Mouse (Mus musculus) midbrain, embryonic 10.5 days (tissue): ENCODE measurements at regions not wholly inside any gene's neighbourhood (a gene's known extent, or its start where the extent isn't known, plus 50 kb on each side); places are given as distances from the start of the nearest gene placed in this dataset.

ENCODE experiments used
- DNase-seq: peaks from one replicate; pipeline ENCODE4 v3.0.0-alpha.2; 2017; ENCODE audit warnings: low spot score
- H3K27ac ChIP-seq: fragments of 300-500 bp; sonication (generic); replicated peaks from 2 replicates; pipeline ENCODE4 v1.5.1; 2016; ENCODE audit warnings: mild to moderate bottlenecking
- H3K27me3 ChIP-seq: fragments of 300-500 bp; sonication (generic); 2 replicates; pipeline ENCODE4 v1.6.1; 2016; ENCODE audit warnings: low read depth, mild to moderate bottlenecking; ENCODE audit not compliant: poor library complexity, severe bottlenecking
- H3K36me3 ChIP-seq: fragments of 300-500 bp; sonication (generic); 2 replicates; pipeline ENCODE4 v1.6.1; 2016; ENCODE audit warnings: mild to moderate bottlenecking, moderate library complexity
- H3K4me1 ChIP-seq: fragments of 300-500 bp; sonication (generic); 2 replicates; pipeline ENCODE4 v1.6.1; 2016
- H3K4me3 ChIP-seq: fragments of 300-500 bp; sonication (generic); 2 replicates; pipeline ENCODE4 v1.5.1; 2016; ENCODE audit warnings: mild to moderate bottlenecking, moderate library complexity
- H3K9me3 ChIP-seq: fragments of 300-500 bp; sonication (generic); replicated peaks from 2 replicates; pipeline ENCODE4 v1.6.1; 2016; ENCODE audit warnings: mild to moderate bottlenecking
- WGBS: fragments of 180-500 bp; shearing (Covaris S2); methylation state at CpG from one replicate; pipeline ENCODE4 v1.1.7; 2016; 5-methylcytosine and 5-hydroxymethylcytosine counted together

DNA sequence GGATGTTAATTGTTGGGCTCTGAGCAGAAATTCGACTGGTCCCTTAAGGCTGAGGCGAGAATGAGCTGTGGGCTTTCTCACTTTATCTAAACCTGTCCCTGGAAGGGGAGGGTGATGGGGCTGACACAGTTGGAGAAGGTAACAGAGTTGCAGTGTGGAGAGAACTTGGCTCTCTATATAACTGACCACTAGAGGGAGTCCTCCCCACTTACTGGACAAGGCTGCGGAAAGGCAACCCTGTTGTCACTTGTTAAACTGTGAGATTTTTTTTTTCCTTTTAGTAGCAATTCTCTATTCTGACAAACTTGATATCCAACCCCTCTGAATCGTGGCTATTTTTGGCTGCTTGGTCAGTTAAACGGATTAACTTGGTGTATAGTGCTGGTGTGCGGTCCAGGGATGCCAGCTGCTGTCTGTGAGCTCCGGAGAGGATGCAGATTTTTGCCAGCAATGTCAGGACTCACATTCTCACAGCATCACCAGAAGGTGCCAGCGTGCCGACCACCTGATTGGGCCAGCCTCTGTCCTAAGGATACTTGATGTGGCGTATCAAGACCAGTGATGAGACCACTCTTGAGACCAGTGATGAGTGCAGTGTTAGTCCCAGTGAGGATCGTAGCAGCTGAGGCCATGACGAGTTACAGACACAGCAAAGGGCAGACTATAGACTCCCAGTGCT, 85.8 kb upstream of the Fam174b start:
- H3K9me3 ChIP-seq, result peaks cover 8% of the 10 kb centered on the region; the same call in 1 of the 2 replicates
- 0 out of 2 replicates have a peak, but pooled peaks cover 4% of the 10 kb centered on the region for H3K27me3 ChIP-seq
- H3K4me3 ChIP-seq, result no peak overlapping the region
- DNase-seq, result peak; percentile 37
- H3K36me3 ChIP-seq, result no peaks in the 10 kb centered on the region
- WGBS, result 43% methylated on average over 12 of the region's 12 CpGs
- H3K27ac ChIP-seq, result no peak overlapping the region
- H3K4me1 ChIP-seq, result no peaks in the 10 kb centered on the region

DNA sequence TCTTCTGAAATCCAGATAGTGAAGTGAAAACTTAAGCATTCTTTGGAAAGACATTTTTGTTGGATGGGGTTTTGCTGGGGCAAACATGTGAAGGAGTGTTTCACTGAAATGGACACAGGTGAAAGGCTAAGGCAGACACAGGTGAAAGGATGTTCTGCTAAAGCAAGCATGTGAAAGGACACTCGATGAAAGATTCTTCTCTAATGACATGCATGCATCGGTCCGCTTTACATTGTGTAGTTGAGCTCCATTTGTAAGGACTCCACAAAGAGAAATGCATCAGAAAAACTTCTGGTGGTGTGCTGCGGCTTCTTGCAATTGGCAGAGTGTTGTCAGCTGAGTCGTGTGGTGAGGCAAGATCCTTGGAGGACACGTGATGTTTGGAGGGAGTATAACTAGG, 89.2 kb upstream of the Fam174b start:
- no peak overlapping the region for H3K27ac ChIP-seq
- no peak overlapping the region for H3K4me3 ChIP-seq
- peaks cover 6% of the 10 kb centered on the region for H3K4me1 ChIP-seq
- WGBS, result 92% methylated on average over 6 of the region's 6 CpGs
- DNase-seq, result no peak
- H3K36me3 ChIP-seq, result no peaks in the 10 kb centered on the region
- 0 out of 2 replicates have a peak, but pooled peaks cover 4% of the 10 kb centered on the region for H3K27me3 ChIP-seq
- peaks cover 8% of the 10 kb centered on the region; the same call in 1 of the 2 replicates for H3K9me3 ChIP-seq

DNA sequence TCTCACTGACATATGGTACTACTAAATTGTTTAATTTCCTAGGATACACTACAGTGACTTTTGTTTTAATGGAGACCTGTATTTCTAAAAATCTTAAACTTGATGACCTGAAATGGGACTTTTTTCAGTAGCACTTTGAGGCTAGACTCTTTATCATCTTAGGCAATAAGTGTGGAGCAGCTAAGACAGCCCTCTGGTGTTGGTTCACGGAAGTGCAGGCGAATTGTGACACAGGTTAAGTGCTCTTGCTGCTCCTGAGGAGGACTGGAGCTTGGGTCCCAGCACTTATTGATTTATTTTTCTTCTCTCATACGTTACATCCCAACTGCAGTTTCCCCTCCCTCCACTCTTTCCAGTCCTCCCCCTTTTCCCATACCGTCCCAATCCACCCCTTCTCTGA, 92.1 kb upstream of the Fam174b start:
- peaks cover 30% of the 10 kb centered on the region for H3K4me1 ChIP-seq
- H3K9me3 ChIP-seq, result peaks cover 8% of the 10 kb centered on the region; the same call in 1 of the 2 replicates
- peak; percentile 78 for DNase-seq
- H3K36me3 ChIP-seq, result no peaks in the 10 kb centered on the region
- 36% methylated on average over 4 of the region's 4 CpGs for WGBS
- no peak overlapping the region for H3K27ac ChIP-seq
- peaks cover 7% of the 10 kb centered on the region; the same call in 1 of the 2 replicates for H3K27me3 ChIP-seq
- no peak overlapping the region for H3K4me3 ChIP-seq

DNA sequence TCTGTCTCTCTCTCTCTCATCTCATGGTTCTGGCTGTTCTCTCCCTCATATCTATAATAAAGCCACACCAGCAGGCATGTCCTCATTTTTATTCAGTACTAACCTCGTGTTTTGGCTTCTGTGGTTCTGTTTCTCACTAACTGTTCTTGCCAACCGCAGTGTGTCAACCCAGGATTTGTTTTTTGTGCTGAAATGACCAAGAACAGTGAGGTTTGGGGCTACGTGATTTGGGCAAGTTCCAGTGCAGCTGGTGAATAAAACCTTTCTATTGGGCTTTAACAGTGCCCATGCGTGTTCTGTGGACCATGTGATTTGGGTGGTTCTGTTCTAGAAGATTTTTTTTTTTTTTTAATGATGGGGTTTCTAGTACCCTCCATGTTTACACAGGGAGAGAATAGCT, 93.0 kb upstream of the Fam174b start:
- Histone ChIP-seq H3K27ac (no peak overlapping the region), H3K36me3 (no peaks in the 10 kb centered on the region), H3K4me1 (peaks cover 30% of the 10 kb centered on the region), H3K4me3 (no peak overlapping the region), H3K27me3 (peaks cover 7% of the 10 kb centered on the region; the same call in 1 of the 2 replicates), H3K9me3 (peaks cover 8% of the 10 kb centered on the region; the same call in 1 of the 2 replicates)
- 84% methylated on average over 4 of the region's 4 CpGs for WGBS
- DNase-seq, result no peak

DNA sequence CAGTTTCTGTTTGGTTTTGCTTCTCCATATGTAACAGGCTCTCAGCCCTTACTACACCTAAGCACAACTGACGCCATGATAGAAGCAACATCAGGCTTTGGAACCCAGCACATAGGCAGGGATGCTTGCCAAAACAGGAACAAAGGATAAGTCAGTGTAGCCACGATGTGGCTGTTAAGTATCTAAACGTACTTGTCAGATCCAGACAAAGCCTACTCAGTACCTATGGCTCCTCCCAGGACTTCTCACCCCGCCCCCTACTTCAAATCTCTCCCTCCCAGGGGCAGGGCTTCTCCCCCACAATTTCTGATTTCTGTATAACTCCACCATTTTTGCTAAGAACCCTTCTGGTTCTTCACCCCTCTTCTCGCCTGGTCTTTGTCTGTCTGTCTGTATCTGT, 93.4 kb upstream of the Fam174b start:
- peaks cover 30% of the 10 kb centered on the region for H3K4me1 ChIP-seq
- DNase-seq, result no peak
- H3K4me3 ChIP-seq, result no peak overlapping the region
- WGBS, result 73% methylated on average over 5 of the region's 5 CpGs
- H3K27me3 ChIP-seq, result peaks cover 7% of the 10 kb centered on the region; the same call in 1 of the 2 replicates
- no peak overlapping the region for H3K27ac ChIP-seq
- no peaks in the 10 kb centered on the region for H3K36me3 ChIP-seq
- H3K9me3 ChIP-seq, result peaks cover 8% of the 10 kb centered on the region; the same call in 1 of the 2 replicates

DNA sequence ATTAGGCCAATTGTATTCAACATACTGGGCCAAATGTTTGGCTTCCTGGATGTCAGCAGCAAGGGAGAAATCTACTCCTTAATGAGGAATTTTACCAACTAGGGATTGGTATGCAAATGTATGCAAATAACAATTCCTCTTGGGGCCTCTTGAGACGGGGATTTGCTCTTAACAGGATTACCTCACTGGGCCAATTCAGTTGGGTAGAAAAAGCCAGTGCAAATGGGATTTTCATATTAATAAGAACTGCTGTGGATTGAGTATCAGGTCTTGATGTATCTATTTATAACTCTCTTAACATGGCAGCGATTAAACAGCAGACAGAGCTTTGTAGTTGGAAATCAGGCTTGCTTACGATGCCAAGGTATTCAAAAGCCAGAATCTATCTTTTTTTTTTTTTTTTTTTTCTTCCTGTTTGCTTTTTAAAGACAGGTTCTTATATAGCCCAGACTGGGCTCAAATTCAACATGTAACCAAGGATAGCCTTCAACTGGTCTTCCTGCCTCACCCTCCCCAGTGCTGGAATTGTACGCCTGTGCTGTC, 95.7 kb upstream of the Fam174b start:
- Histone ChIP-seq H3K27me3 (peaks cover 26% of the 10 kb centered on the region), H3K4me3 (no peak overlapping the region), H3K36me3 (no peaks in the 10 kb centered on the region), H3K27ac (peak overlapping the region; percentile 38; the same call in 1 of the 2 replicates), H3K4me1 (peaks cover 30% of the 10 kb centered on the region), H3K9me3 (no peaks in the 10 kb centered on the region)
- DNase-seq, result no peak
- WGBS, result 35% methylated on average over 4 of the region's 4 CpGs

DNA sequence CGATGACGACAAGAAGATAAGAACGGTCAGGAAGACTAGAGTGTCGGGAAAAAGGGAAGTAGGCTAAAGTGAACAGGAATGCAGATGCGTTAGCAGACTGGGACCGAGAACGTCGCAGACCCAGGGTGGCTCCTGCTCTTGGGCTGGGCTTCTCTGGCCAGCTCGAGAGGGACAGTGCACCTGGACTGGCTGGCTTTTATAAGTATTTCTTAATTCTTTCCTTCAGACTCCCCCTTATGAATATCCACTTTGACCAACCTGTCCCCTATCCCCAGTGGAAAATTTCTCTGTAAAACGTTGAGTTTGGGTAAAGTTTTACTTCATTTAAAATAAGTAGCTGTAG, 96.1 kb upstream of the Fam174b start:
- Histone ChIP-seq H3K4me3 (no peak overlapping the region), H3K9me3 (no peaks in the 10 kb centered on the region), H3K27ac (no peak overlapping the region; the same call in 1 of the 2 replicates), H3K36me3 (no peaks in the 10 kb centered on the region), H3K4me1 (peaks cover 30% of the 10 kb centered on the region), H3K27me3 (peaks cover 30% of the 10 kb centered on the region)
- no peak for DNase-seq
- 55% methylated on average over 10 of the region's 10 CpGs for WGBS

DNA sequence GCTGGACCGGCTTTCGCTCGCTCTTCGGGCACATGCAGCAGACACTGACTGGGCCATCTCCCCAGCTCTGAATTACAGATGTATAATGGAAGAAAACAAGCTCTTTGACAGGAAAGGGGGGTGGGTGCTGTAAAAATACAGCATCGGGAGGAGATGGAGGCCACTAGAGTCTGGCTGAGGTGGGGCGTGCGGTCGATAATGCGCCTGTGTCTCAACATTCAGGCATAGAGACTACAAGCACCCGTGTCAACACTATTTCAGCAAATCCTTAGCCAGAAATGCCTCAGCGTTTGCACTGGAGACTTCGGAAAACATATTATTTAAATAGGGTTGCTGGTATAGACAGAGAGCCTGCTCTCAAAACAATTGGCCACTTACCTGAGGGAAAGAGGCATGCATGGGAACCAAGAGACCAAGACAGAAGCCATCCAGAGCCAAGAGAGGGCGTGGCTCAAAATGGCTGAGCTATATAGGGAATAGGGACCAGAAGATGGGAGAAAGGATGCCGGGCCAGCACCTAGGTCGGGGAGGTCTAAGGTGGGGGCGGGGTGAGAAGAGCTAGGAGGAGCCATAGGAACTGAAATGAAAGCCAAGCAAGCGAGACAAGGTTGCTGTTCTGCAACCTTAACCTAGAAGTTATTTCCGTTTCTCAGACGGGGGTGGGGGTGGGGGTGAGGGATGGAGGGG, 96.7 kb upstream of the Fam174b start:
- DNase-seq, result no peak
- Histone ChIP-seq H3K4me1 (peaks cover 30% of the 10 kb centered on the region), H3K27me3 (peaks cover 30% of the 10 kb centered on the region), H3K27ac (no peak overlapping the region), H3K4me3 (no peak overlapping the region), H3K9me3 (no peaks in the 10 kb centered on the region), H3K36me3 (no peaks in the 10 kb centered on the region)
- WGBS, result 82% methylated on average over 19 of the region's 19 CpGs

DNA sequence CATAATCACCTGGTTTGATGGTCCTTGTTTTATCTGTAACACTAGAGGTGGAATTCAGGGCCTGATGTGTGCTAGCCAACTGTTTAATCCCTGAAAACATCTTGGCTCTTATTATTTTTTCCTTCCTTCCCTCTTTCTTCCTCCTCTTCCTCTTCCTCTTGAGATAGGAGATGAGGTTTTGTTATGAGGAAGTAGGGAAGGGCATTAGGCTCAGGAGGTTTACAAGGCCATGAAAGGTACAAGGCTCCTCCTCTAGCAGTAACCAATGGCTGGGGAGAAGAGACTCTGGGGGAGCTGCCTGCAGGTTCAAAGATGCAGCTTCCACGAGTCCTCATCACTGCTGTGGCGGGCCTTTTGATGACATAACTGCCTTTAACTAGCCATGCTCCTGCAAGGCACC, 98.6 kb upstream of the Chd2 start:
- Histone ChIP-seq H3K27me3 (peaks cover 48% of the 10 kb centered on the region), H3K36me3 (no peaks in the 10 kb centered on the region), H3K9me3 (no peaks in the 10 kb centered on the region), H3K27ac (no peak overlapping the region), H3K4me1 (peaks cover 42% of the 10 kb centered on the region), H3K4me3 (no peak overlapping the region)
- DNase-seq, result no peak
- WGBS, result 61% methylated on average over 2 of the region's 2 CpGs

DNA sequence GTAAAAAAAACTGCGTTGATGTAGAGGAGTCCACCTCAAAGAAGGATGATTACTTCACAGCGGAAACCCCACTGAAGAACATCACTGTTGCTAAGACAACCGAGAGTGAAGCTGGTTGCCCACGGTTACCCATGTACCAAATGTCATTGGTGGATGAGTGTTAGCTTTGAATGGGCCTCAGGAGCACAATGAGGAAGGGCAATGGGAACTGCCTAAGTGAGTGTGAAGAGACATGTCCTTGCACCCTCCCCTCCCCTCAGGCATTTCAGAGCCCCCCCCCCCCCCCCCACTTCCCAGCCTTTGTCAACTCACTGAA, 96.1 kb upstream of the Chd2 start:
- no peaks in the 10 kb centered on the region for H3K36me3 ChIP-seq
- peaks cover 20% of the 10 kb centered on the region for H3K4me1 ChIP-seq
- H3K27me3 ChIP-seq, result peaks cover 45% of the 10 kb centered on the region
- WGBS, result 41% methylated on average over 4 of the region's 4 CpGs
- H3K27ac ChIP-seq, result no peak overlapping the region
- no peak overlapping the region for H3K4me3 ChIP-seq
- H3K9me3 ChIP-seq, result no peaks in the 10 kb centered on the region
- DNase-seq, result peak; percentile 67

DNA sequence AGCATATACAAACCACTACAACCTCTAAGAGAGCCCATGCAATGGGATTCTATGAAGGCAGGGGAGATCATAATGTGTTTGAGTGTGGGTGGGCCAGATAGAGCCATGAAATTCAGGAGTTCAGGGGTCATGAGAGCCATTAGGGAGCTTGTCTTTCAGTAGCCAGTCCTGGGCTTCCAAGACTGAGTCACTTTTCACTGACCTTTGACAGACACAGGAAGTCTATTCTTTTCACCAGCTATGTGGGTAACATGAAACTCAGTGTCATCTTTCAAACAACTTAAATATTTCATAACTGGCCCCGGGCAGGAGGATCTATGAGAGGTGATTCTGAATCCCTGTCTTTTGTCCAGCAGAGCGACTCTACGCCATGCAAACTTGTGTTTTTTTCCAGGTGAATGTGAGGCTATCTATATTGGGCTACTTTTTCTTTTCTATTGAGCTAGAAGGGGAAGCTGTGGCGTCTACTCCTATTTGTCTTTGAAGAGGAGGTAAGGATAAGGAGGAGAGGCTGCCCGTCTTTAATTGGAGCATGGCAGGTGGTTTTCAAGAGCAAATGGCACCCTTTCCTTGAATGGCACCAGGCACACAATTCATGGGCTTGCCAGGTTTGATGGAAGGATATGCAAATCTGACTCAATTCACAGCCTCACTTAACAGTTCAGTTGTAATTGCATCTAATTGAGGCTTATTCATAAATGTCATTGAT, 95.6 kb upstream of the Chd2 start:
- H3K4me1 ChIP-seq, result peaks cover 20% of the 10 kb centered on the region
- peaks cover 45% of the 10 kb centered on the region for H3K27me3 ChIP-seq
- WGBS, result 72% methylated on average over 5 of the region's 5 CpGs
- peaks cover 3% of the 10 kb centered on the region; the same call in 1 of the 2 replicates for H3K9me3 ChIP-seq
- H3K4me3 ChIP-seq, result no peak overlapping the region
- no peak for DNase-seq
- H3K27ac ChIP-seq, result no peak overlapping the region
- no peaks in the 10 kb centered on the region for H3K36me3 ChIP-seq

DNA sequence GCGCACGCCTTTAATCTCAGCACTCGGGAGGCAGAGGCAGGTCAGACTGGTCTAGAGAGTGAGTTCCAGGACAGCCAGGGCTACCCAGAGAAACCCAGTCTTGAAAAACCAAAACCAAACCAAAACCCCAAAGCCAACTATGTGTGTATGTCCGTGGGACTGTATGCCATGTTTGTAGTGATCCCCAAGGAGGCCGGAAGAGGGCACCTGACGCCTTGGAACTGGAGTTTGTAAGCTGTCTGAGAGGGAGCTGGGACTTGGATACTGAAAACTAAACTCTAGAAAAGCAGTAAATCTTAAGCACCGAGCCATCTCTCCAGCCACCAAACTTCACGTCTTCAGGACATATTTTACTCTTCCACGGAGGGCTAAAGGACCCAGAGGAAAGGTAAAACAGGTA, 93.8 kb upstream of the Chd2 start:
- H3K4me3 ChIP-seq, result no peak overlapping the region
- H3K36me3 ChIP-seq, result no peaks in the 10 kb centered on the region
- 94% methylated on average over 9 of the region's 9 CpGs for WGBS
- H3K9me3 ChIP-seq, result peaks cover 4% of the 10 kb centered on the region; the same call in 1 of the 2 replicates
- H3K27me3 ChIP-seq, result peaks cover 36% of the 10 kb centered on the region
- no peak overlapping the region for H3K27ac ChIP-seq
- DNase-seq, result no peak
- H3K4me1 ChIP-seq, result peaks cover 27% of the 10 kb centered on the region
